Mouse (Mus musculus) left cerebral cortex, postnatal 4 days (tissue): ENCODE data around the gene Eif4enif1. TPM values are rescaled to one million over a fixed set of nuclear protein-coding genes. Genes with fewer than 3 reads are reported as not detected.
A peak's percentile ranks its signal among the peaks of the same experiment; 100 is the strongest.
"Not testable (repeated sequence)": the region's sequence is repeated elsewhere in the genome, so short reads cannot be mapped to it uniquely, and the experiment has no call there.

Source experiments
- DNase-seq: peaks from one replicate; pipeline ENCODE4 v3.0.0-alpha.2; 2022
- intact Hi-C: fragments of 180-260 bp; cut with DNase I; formaldehyde crosslinking; loops from one replicate; pipeline ENCODE4 v1.15.1; 2025
- total RNA-seq, 2 experiments: library from RNA; stranded (reverse); gene quantifications; 2 replicates each; pipeline ENCODE4 v1.2.3; 2021

Eif4enif1 gene
- total RNA-seq = 10 to 100 TPM; 73.6 to 76.8 TPM

GRCm38 (mm10) chr11:3202231-3202701 is at the start of gene Eif4enif1:
TSS of gene Eif4enif1 (plus strand) at chr11:3202392.
- intact Hi-C loops = no loop called here
- peak; percentile 91 for DNase-seq

- intact Hi-C loops = not testable (repeated sequence)
- DNase-seq = peak; percentile 21
These were observed 48.4 kb upstream of the Eif4enif1 start for GRCm38 (mm10) chr11:3153666-3154397.

- DNase-seq, intact Hi-C loops: not testable (repeated sequence)
These were observed 45.2 kb upstream of the Eif4enif1 start for GRCm38 (mm10) chr11:3156991-3157390.

- intact Hi-C loops, DNase-seq: not testable (repeated sequence)
These were observed 44.2 kb upstream of the Eif4enif1 start for GRCm38 (mm10) chr11:3157996-3158395.

- intact Hi-C loops = not testable (repeated sequence)
These were observed 43.4 kb upstream of the Eif4enif1 start for GRCm38 (mm10) chr11:3158800-3159199.

GRCm38 (mm10) chr11:3161370-3161769 is 40.8 kb upstream of the Eif4enif1 start:
- intact Hi-C loops, DNase-seq: not testable (repeated sequence)

More at GRCm38 (mm10) chr11:3158800-3159199, 43.4 kb upstream of the Eif4enif1 start:
- not testable (repeated sequence) for DNase-seq

GRCm38 (mm10) chr11:3162236-3162897 is 39.8 kb upstream of the Eif4enif1 start:
- DNase-seq = peak; percentile 33
- intact Hi-C loops = not testable (repeated sequence)

GRCm38 (mm10) chr11:3163122-3163521 is 39.1 kb upstream of the Eif4enif1 start:
- DNase-seq, intact Hi-C loops: not testable (repeated sequence)

- intact Hi-C loops, DNase-seq: not testable (repeated sequence)
These were observed 38.5 kb upstream of the Eif4enif1 start for GRCm38 (mm10) chr11:3163661-3164060.

- intact Hi-C loops, DNase-seq: not testable (repeated sequence)
These were observed 36.9 kb upstream of the Eif4enif1 start for GRCm38 (mm10) chr11:3165210-3165782.

GRCm38 (mm10) chr11:3166321-3166720 is 35.9 kb upstream of the Eif4enif1 start:
- DNase-seq, intact Hi-C loops: not testable (repeated sequence)

- DNase-seq, intact Hi-C loops: not testable (repeated sequence)
These were observed 35.1 kb upstream of the Eif4enif1 start for GRCm38 (mm10) chr11:3167129-3167528.

- DNase-seq, intact Hi-C loops: not testable (repeated sequence)
These were observed 34.6 kb upstream of the Eif4enif1 start for GRCm38 (mm10) chr11:3167571-3168001.

- DNase-seq, intact Hi-C loops: not testable (repeated sequence)
These were observed 33.1 kb upstream of the Eif4enif1 start for GRCm38 (mm10) chr11:3169042-3169441.

GRCm38 (mm10) chr11:3171931-3172330 is 30.3 kb upstream of the Eif4enif1 start:
- DNase-seq = peak; percentile 36
- intact Hi-C loops = not testable (repeated sequence)

- intact Hi-C loops, DNase-seq: not testable (repeated sequence)
These were observed 29.7 kb upstream of the Eif4enif1 start for GRCm38 (mm10) chr11:3172526-3172925.

GRCm38 (mm10) chr11:3173425-3174318 is 28.5 kb upstream of the Eif4enif1 start:
- peak; percentile 50 for DNase-seq
- intact Hi-C loops = not testable (repeated sequence)

- peak; percentile 45 for DNase-seq
- intact Hi-C loops = not testable (repeated sequence)
These were observed 23.0 kb upstream of the Eif4enif1 start for GRCm38 (mm10) chr11:3178968-3179725.

- DNase-seq, intact Hi-C loops: not testable (repeated sequence)
These were observed 22.5 kb upstream of the Eif4enif1 start for GRCm38 (mm10) chr11:3179726-3180092.
